Mouse (Mus musculus) lung, postnatal 0 days (tissue): ENCODE results near the gene Atp2b2. TPM values are rescaled to one million over a fixed set of nuclear protein-coding genes. Genes with fewer than 3 reads are reported as not detected.
A peak's percentile ranks its signal among the peaks of the same experiment; 100 is the strongest.

Source experiments
- ATAC-seq: fragments of 200-750 bp; cut with Nextera tagmentation; 2 replicates; pipeline ENCODE4 v1.8.0; 2017; ENCODE audit warnings: moderate library complexity
- DNase-seq: peaks from one replicate; pipeline ENCODE4 v3.0.0-alpha.2; 2016; ENCODE audit warnings: low spot score
- H3K27ac ChIP-seq: fragments of 300-500 bp; sonication (generic); 2 replicates; pipeline ENCODE4 v1.5.1; 2014; ENCODE audit warnings: antibody characterized with exemption, mild to moderate bottlenecking, low read length, mixed read lengths
- H3K27me3 ChIP-seq: fragments of 300-500 bp; sonication (generic); replicated peaks from 2 replicates; pipeline ENCODE4 v1.6.1; 2014; ENCODE audit warnings: low read length, mixed read lengths; ENCODE audit not compliant: insufficient read depth
- H3K36me3 ChIP-seq: fragments of 300-500 bp; sonication (generic); 2 replicates; pipeline ENCODE4 v1.6.1; 2014; ENCODE audit warnings: low read length, mixed read lengths; ENCODE audit not compliant: insufficient read depth
- H3K4me1 ChIP-seq: fragments of 300-500 bp; sonication (generic); 2 replicates; pipeline ENCODE4 v1.6.1; 2014; ENCODE audit warnings: antibody characterized with exemption, low read depth, low read length, mixed read lengths; ENCODE audit not compliant: insufficient read depth
- H3K4me2 ChIP-seq: fragments of 300-500 bp; sonication (generic); replicated peaks from 2 replicates; pipeline ENCODE4 v1.6.1; 2014; ENCODE audit warnings: low read depth, mild to moderate bottlenecking, low read length, moderate library complexity, mixed read lengths
- H3K4me3 ChIP-seq: fragments of 300-500 bp; sonication (generic); 2 replicates; pipeline ENCODE4 v1.5.1; 2014; ENCODE audit warnings: low read depth, low read length
- H3K9ac ChIP-seq: fragments of 300-500 bp; sonication (generic); replicated peaks from 2 replicates; pipeline ENCODE4 v1.6.1; 2014; ENCODE audit warnings: low read depth, mild to moderate bottlenecking
- H3K9me3 ChIP-seq: fragments of 300-500 bp; sonication (generic); 2 replicates; pipeline ENCODE4 v1.6.1; 2016; ENCODE audit warnings: low read length, mixed read lengths
- CTCF ChIP-seq: IDR thresholded peaks from 2 replicates; pipeline ENCODE4 v1.5.1; 2016; ENCODE audit warnings: antibody characterized with exemption, mild to moderate bottlenecking
- EP300 ChIP-seq: IDR thresholded peaks from 2 replicates; pipeline ENCODE4 v1.6.1; 2016; ENCODE audit warnings: antibody characterized with exemption, mild to moderate bottlenecking, control low read depth
- WGBS: fragments of 180-500 bp; shearing (Covaris S2); extraction: QIAGEN DNeasy Blood & Tissue Kit; methylation state at CpG from one replicate; pipeline ENCODE4 v1.1.7; 2014; 5-methylcytosine and 5-hydroxymethylcytosine counted together
- polyA plus RNA-seq: library from polyadenylated mRNA; unstranded; fragments of >200 nt; fragmentation: Nextera tagmentation; extraction: Ambion mirVana; gene quantifications from 2 replicates; pipeline ENCODE4 v1.2.1, GENCODE M21; 2015

Atp2b2 gene
- polyA plus RNA-seq, 1 experiment from 2014 or later: 0.63 TPM

GRCm38 (mm10) chr6:114000928-114001327 is 41.5 kb downstream of the Atp2b2 start:
- TF ChIP-seq CTCF (no peak), EP300 (no peak)
- H3K9me3 ChIP-seq: no peaks in the 10 kb centered on the region
- no peak overlapping the region for H3K4me2 ChIP-seq
- no peak overlapping the region for H3K4me3 ChIP-seq
- 66% methylated on average over 6 of the region's 6 CpGs for WGBS
- no peaks in the 10 kb centered on the region for H3K36me3 ChIP-seq
- H3K27ac ChIP-seq: no peak overlapping the region
- no peaks in the 10 kb centered on the region for H3K27me3 ChIP-seq
- ATAC-seq (no peak), DNase-seq (no peak)
- H3K9ac ChIP-seq: no peak overlapping the region
- H3K4me1 ChIP-seq: no peaks in the 10 kb centered on the region

DNA sequence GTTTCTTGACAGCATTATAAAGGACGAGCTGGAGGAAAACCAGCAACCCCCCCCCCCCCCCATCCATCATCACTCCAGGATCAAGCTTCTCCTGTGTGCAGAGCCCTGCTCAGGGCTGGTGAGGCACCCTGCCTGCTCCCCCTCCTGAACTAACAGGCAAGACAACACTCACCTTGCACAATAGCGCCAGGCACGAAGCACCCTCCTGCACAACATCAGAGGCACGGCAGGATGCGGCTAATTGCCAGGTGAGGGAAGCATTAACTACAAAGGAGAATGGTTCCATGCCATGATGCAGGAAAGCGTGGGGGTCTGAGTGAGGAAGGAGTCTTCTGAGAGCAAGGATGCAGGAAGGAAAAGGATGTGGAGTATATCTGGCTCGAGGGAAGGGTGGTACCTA is 42.1 kb downstream of the Atp2b2 start:
- Histone ChIP-seq H3K27ac (no peak overlapping the region), H3K4me2 (no peak overlapping the region), H3K27me3 (no peaks in the 10 kb centered on the region), H3K4me3 (no peak overlapping the region), H3K9ac (no peak overlapping the region), H3K4me1 (no peaks in the 10 kb centered on the region), H3K9me3 (no peaks in the 10 kb centered on the region), H3K36me3 (no peaks in the 10 kb centered on the region)
- ATAC-seq: no peak
- TF ChIP-seq EP300 (no peak), CTCF (no peak)
- DNase-seq: no peak
- 39% methylated on average over 7 of the region's 7 CpGs for WGBS

GRCm38 (mm10) chr6:113998413-113998812 is 44.0 kb downstream of the Atp2b2 start:
- Histone ChIP-seq H3K4me2 (no peak overlapping the region), H3K4me3 (no peak overlapping the region), H3K9ac (no peak overlapping the region), H3K36me3 (no peaks in the 10 kb centered on the region), H3K27me3 (no peaks in the 10 kb centered on the region), H3K4me1 (no peaks in the 10 kb centered on the region), H3K9me3 (no peaks in the 10 kb centered on the region), H3K27ac (no peak overlapping the region)
- WGBS: 74% methylated on average over 2 of the region's 2 CpGs
- ATAC-seq: no peak
- TF ChIP-seq EP300 (no peak), CTCF (no peak)
- DNase-seq: no peak

- H3K9me3 ChIP-seq: no peaks in the 10 kb centered on the region
- no peak for TF ChIP-seq CTCF
- TF ChIP-seq EP300: no peak
- no peaks in the 10 kb centered on the region for H3K36me3 ChIP-seq
- H3K4me2 ChIP-seq: no peak overlapping the region
- H3K9ac ChIP-seq: no peak overlapping the region
- no peaks in the 10 kb centered on the region for H3K4me1 ChIP-seq
- WGBS: 81% methylated on average over 5 of the region's 5 CpGs
- no peak for DNase-seq
- no peak overlapping the region for H3K27ac ChIP-seq
- H3K27me3 ChIP-seq: no peaks in the 10 kb centered on the region
- no peak for ATAC-seq
- no peak overlapping the region for H3K4me3 ChIP-seq
Measured at GRCm38 (mm10) chr6:113994176-113994575, 48.2 kb downstream of the Atp2b2 start.

- Histone ChIP-seq H3K9ac (no peak overlapping the region), H3K27ac (no peak overlapping the region), H3K4me2 (no peak overlapping the region), H3K9me3 (no peaks in the 10 kb centered on the region), H3K27me3 (no peaks in the 10 kb centered on the region), H3K36me3 (no peaks in the 10 kb centered on the region), H3K4me3 (no peak overlapping the region), H3K4me1 (no peaks in the 10 kb centered on the region)
- DNase-seq: no peak
- no peak for ATAC-seq
- 55% methylated on average over 2 of the region's 2 CpGs for WGBS
- TF ChIP-seq CTCF: no peak
- TF ChIP-seq EP300: no peak
Measured at GRCm38 (mm10) chr6:113992101-113992500, 50.3 kb downstream of the Atp2b2 start.

DNA sequence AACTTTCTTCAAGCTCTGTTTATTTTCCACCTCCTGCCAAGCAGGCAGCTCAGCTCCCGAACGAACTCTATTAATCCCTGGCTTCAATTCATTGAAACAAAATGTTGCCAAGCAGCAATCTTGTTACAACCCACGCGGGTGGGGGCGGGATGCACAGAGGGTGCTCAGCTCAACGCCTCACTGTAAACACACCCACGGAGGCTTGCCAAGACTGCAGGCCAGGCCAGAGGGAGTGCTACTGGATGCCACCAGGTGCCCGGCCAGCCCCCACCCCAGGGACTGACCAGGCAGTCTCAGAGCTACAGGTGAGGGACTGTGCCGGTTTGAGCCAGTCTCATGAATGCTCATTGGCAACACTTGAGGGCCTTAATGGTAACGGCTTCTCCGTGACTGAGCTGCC is 50.9 kb downstream of the Atp2b2 start:
- 48% methylated on average over 11 of the region's 11 CpGs for WGBS
- H3K36me3 ChIP-seq: no peaks in the 10 kb centered on the region
- DNase-seq (no peak), ATAC-seq (peak; percentile 32)
- H3K27me3 ChIP-seq: no peaks in the 10 kb centered on the region
- no peak overlapping the region for H3K4me3 ChIP-seq
- H3K9ac ChIP-seq: no peak overlapping the region
- no peak overlapping the region for H3K4me2 ChIP-seq
- no peaks in the 10 kb centered on the region for H3K9me3 ChIP-seq
- H3K4me1 ChIP-seq: no peaks in the 10 kb centered on the region
- H3K27ac ChIP-seq: no peak overlapping the region
- TF ChIP-seq CTCF (no peak), EP300 (no peak)

- Histone ChIP-seq H3K9me3 (no peaks in the 10 kb centered on the region), H3K4me2 (no peak overlapping the region), H3K36me3 (no peaks in the 10 kb centered on the region), H3K27ac (no peak overlapping the region), H3K4me1 (no peaks in the 10 kb centered on the region), H3K27me3 (no peaks in the 10 kb centered on the region), H3K4me3 (no peak overlapping the region), H3K9ac (no peak overlapping the region)
- TF ChIP-seq CTCF: peak; percentile 18
- TF ChIP-seq EP300: no peak
- WGBS: 27% methylated on average over 1 of the region's 1 CpGs
- no peak for DNase-seq
- no peak for ATAC-seq
Measured at GRCm38 (mm10) chr6:113990044-113990443, 52.4 kb downstream of the Atp2b2 start.
